Mouse (Mus musculus) heart, embryonic 12.5 days (tissue): ENCODE measurements at regions not wholly inside any gene's neighbourhood (a gene's known extent, or its start where the extent isn't known, plus 50 kb on each side); places are given as distances from the start of the nearest gene placed in this dataset.

ENCODE experiments used
- ATAC-seq: fragments of 200-750 bp; cut with Nextera tagmentation; 2 replicates; pipeline ENCODE4 v1.8.0; 2017; ENCODE audit warnings: moderate TSS enrichment, moderate library complexity; ENCODE audit not compliant: insufficient number of reproducible peaks, low FRiP score
- H3K27ac ChIP-seq: fragments of 300-500 bp; sonication (generic); 2 replicates; pipeline ENCODE4 v1.5.1; 2016; ENCODE audit warnings: mild to moderate bottlenecking, moderate library complexity; ENCODE audit not compliant: poor library complexity, severe bottlenecking
- H3K27me3 ChIP-seq: fragments of 300-500 bp; sonication (generic); replicated peaks from 2 replicates; pipeline ENCODE4 v1.6.1; 2016; ENCODE audit warnings: mild to moderate bottlenecking, moderate library complexity
- H3K36me3 ChIP-seq: fragments of 300-500 bp; sonication (generic); 2 replicates; pipeline ENCODE4 v1.6.1; 2016; ENCODE audit warnings: mild to moderate bottlenecking, moderate library complexity
- H3K4me1 ChIP-seq: fragments of 300-500 bp; sonication (generic); replicated peaks from 2 replicates; pipeline ENCODE4 v1.6.1; 2016; ENCODE audit warnings: mild to moderate bottlenecking
- H3K4me2 ChIP-seq: fragments of 300-500 bp; sonication (generic); 2 replicates; pipeline ENCODE4 v1.6.1; 2016; ENCODE audit warnings: mild to moderate bottlenecking, moderate library complexity
- H3K4me3 ChIP-seq: fragments of 300-500 bp; sonication (generic); 2 replicates; pipeline ENCODE4 v1.5.1; 2016; ENCODE audit warnings: mild to moderate bottlenecking
- H3K9ac ChIP-seq: fragments of 300-500 bp; sonication (generic); 2 replicates; pipeline ENCODE4 v1.6.1; 2016; ENCODE audit warnings: mild to moderate bottlenecking, moderate library complexity
- H3K9me3 ChIP-seq: fragments of 300-500 bp; sonication (generic); replicated peaks from 2 replicates; pipeline ENCODE4 v1.6.1; 2016; ENCODE audit warnings: mild to moderate bottlenecking, moderate library complexity
- WGBS: fragments of 180-500 bp; shearing (Covaris S2); methylation state at CpG from one replicate; pipeline ENCODE4 v1.1.7; 2016; 5-methylcytosine and 5-hydroxymethylcytosine counted together

GRCm38 (mm10) chr4:124063269-124064100 lies 145.7 kb upstream of the 4930535I16Rik start:
- Histone ChIP-seq H3K4me2 (no peak overlapping the region), H3K27ac (no peak overlapping the region), H3K9ac (no peak overlapping the region), H3K4me3 (no peak overlapping the region), H3K9me3 (no peaks in the 10 kb centered on the region), H3K27me3 (no peaks in the 10 kb centered on the region), H3K36me3 (no peaks in the 10 kb centered on the region), H3K4me1 (no peaks in the 10 kb centered on the region)
- 67% methylated on average over 4 of the region's 4 CpGs for WGBS
- no peak for ATAC-seq

DNA sequence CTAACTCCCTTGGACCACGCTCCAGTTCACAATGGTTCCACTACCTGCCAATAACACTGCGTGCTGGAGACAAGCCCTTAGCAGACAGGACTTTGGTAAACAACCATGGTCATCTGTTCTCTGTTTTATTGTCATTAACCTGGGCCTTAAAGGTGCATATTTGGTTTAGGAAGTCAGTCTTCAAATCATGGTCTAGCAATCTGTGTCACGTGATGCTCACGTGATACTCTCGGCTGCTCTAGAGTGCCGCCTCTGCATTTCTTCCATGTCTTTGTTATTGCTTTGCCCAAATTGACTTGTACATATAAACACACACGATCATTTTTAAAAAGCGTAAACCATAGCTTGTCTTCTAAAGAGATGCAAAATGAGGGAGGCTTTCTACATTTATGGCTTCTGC lies 139.8 kb upstream of the 4930535I16Rik start:
- Histone ChIP-seq H3K9ac (no peak overlapping the region), H3K9me3 (no peaks in the 10 kb centered on the region), H3K4me1 (no peaks in the 10 kb centered on the region), H3K36me3 (no peaks in the 10 kb centered on the region), H3K27me3 (no peaks in the 10 kb centered on the region), H3K27ac (no peak overlapping the region), H3K4me3 (no peak overlapping the region), H3K4me2 (no peak overlapping the region)
- 92% methylated on average over 8 of the region's 8 CpGs for WGBS
- ATAC-seq = no peak

- Histone ChIP-seq H3K4me2 (no peak overlapping the region), H3K27me3 (no peaks in the 10 kb centered on the region), H3K4me3 (no peak overlapping the region), H3K9ac (no peak overlapping the region), H3K27ac (no peak overlapping the region), H3K4me1 (no peaks in the 10 kb centered on the region), H3K9me3 (no peaks in the 10 kb centered on the region), H3K36me3 (no peaks in the 10 kb centered on the region)
- no peak for ATAC-seq
- WGBS = 77% methylated on average over 1 of the region's 1 CpGs
These were observed 136.5 kb upstream of the 4930535I16Rik start for GRCm38 (mm10) chr4:124054240-124054760.

DNA sequence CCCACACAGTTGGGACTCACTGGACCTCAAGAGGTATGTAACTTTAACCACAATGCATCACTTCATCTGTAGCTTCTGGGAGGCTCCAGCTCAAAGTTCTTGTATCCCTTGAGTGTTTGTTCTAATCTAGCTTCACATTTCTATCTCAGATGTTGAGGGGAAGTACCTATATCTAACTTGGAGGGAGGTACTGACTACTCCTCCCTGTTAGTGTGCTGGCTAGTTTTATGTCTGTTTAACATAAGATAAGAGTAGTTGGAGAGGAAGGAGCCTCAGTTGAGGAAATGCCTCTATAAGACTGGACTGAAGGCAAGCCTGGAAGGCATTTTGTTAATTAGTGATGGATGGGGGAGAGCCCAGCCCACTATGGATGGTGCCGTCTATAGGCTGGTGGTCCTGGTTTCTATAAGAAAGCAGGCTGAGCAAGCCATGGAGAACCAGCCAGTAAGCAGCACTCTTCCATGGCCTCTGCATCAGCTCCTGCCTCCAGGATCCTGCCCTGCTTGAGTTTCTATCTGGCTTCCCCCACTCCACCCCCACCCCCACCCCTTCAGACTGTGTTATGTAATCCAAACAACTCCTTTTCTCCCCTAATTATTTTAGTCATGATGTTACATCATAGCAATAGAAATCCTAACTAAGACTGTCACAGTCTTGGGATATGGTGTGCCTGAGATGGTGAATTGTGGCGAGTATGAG lies 135.7 kb upstream of the 4930535I16Rik start:
- Histone ChIP-seq H3K4me3 (no peak overlapping the region), H3K4me1 (no peaks in the 10 kb centered on the region), H3K27ac (no peak overlapping the region), H3K9ac (no peak overlapping the region), H3K27me3 (no peaks in the 10 kb centered on the region), H3K4me2 (no peak overlapping the region), H3K9me3 (no peaks in the 10 kb centered on the region), H3K36me3 (no peaks in the 10 kb centered on the region)
- no peak for ATAC-seq
- 79% methylated on average over 2 of the region's 2 CpGs for WGBS

DNA sequence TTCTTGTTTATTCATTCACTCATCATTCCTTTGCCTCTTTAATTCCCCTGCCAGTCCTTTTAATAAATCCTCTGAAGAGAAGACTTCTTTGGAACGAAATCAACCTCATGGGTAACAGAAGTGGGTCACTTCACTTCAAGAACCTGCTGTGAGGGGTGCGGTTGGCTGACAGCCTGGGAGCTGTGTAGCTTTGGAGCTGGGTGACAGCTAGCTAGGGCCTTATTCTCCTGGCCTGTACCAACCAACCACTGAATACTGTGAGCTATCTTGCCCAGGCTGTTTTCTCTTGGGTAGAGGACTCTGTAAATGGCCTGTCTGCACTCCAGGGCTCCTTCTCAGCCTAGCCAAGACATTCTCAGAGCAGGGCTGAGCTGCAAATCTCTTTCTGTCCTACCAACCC lies 134.6 kb upstream of the 4930535I16Rik start:
- WGBS = 66% methylated on average over 2 of the region's 2 CpGs
- Histone ChIP-seq H3K27ac (no peak overlapping the region), H3K4me1 (no peaks in the 10 kb centered on the region), H3K4me3 (no peak overlapping the region), H3K4me2 (no peak overlapping the region), H3K9me3 (no peaks in the 10 kb centered on the region), H3K36me3 (no peaks in the 10 kb centered on the region), H3K27me3 (no peaks in the 10 kb centered on the region), H3K9ac (no peak overlapping the region)
- ATAC-seq = no peak

DNA sequence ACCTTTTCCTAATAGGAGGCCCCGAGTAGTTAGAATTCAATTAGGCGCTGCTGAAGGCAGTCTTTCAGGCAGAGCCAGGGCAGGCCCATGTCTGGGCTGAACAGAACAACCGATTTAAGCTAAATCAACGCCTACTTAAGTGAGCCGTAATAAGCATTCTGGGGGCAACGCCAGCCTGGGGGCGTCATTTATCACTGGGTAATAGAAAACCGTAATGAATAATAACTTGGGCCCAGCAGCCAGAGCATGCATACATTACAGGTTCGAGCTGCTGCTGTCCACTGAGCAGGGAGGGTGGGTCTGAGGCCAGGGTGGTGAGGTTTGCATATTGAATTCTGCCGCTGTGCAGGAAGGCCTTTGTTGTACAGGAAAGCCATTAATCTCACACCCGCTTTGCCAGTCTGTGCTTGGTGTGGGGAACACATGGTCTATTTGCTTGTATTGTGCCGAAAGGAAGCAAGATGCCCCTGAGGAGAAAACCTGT lies 130.6 kb upstream of the 4930535I16Rik start:
- H3K9me3 ChIP-seq = no peaks in the 10 kb centered on the region
- H3K27me3 ChIP-seq = no peaks in the 10 kb centered on the region
- no peak for ATAC-seq
- H3K4me2 ChIP-seq = no peak overlapping the region
- no peak overlapping the region for H3K4me3 ChIP-seq
- no peaks in the 10 kb centered on the region for H3K4me1 ChIP-seq
- no peaks in the 10 kb centered on the region for H3K36me3 ChIP-seq
- H3K27ac ChIP-seq = no peak overlapping the region
- no peak overlapping the region for H3K9ac ChIP-seq
- 73% methylated on average over 12 of the region's 12 CpGs for WGBS

GRCm38 (mm10) chr4:124047898-124048297 lies 130.1 kb upstream of the 4930535I16Rik start:
- no peaks in the 10 kb centered on the region for H3K27me3 ChIP-seq
- no peak overlapping the region for H3K27ac ChIP-seq
- 76% methylated on average over 3 of the region's 3 CpGs for WGBS
- no peak overlapping the region for H3K4me2 ChIP-seq
- H3K36me3 ChIP-seq = no peaks in the 10 kb centered on the region
- ATAC-seq = no peak
- H3K9ac ChIP-seq = no peak overlapping the region
- no peaks in the 10 kb centered on the region for H3K4me1 ChIP-seq
- H3K4me3 ChIP-seq = no peak overlapping the region
- no peaks in the 10 kb centered on the region for H3K9me3 ChIP-seq

DNA sequence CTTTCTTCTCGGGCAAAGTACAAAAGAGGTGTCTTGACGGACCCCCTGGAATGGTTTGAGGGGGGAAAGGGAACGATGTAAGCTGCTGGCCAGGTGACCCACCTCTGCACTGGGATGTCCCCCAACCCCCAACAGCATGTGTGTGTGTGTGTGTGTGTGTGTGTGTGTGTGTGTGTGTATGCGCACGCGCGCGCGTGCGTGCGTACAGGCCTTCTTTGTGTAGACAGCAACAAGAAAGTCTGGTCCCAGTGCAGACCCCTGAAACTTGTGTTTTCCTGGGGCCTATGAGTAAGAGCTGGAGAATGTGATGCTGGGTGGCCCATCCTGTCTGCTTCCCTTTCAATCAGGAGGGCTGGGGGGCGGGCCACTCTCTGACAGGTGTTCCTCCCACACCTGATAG lies 118.7 kb upstream of the 4930535I16Rik start:
- no peak for ATAC-seq
- WGBS = 63% methylated on average over 12 of the region's 12 CpGs
- Histone ChIP-seq H3K36me3 (no peaks in the 10 kb centered on the region), H3K4me1 (peaks cover 10% of the 10 kb centered on the region), H3K4me3 (no peak overlapping the region), H3K9ac (no peak overlapping the region), H3K4me2 (no peak overlapping the region), H3K9me3 (no peaks in the 10 kb centered on the region), H3K27me3 (peaks cover 23% of the 10 kb centered on the region; the same call in 1 of the 2 replicates), H3K27ac (no peak overlapping the region)

- no peaks in the 10 kb centered on the region for H3K9me3 ChIP-seq
- H3K4me3 ChIP-seq = no peak overlapping the region
- peaks cover 10% of the 10 kb centered on the region for H3K4me1 ChIP-seq
- H3K9ac ChIP-seq = no peak overlapping the region
- H3K27me3 ChIP-seq = peaks cover 31% of the 10 kb centered on the region; the same call in 1 of the 2 replicates
- H3K4me2 ChIP-seq = peak overlapping the region; percentile 26
- WGBS = 13% methylated on average over 10 of the region's 10 CpGs
- no peak for ATAC-seq
- no peaks in the 10 kb centered on the region for H3K36me3 ChIP-seq
- no peak overlapping the region for H3K27ac ChIP-seq
These were observed 117.8 kb upstream of the 4930535I16Rik start for GRCm38 (mm10) chr4:124035657-124036061.

- H3K4me3 ChIP-seq = no peak overlapping the region
- H3K4me1 ChIP-seq = peaks cover 10% of the 10 kb centered on the region
- H3K27me3 ChIP-seq = peaks cover 29% of the 10 kb centered on the region; the same call in 1 of the 2 replicates
- no peak overlapping the region for H3K9ac ChIP-seq
- H3K4me2 ChIP-seq = peak overlapping the region; percentile 26
- no peak for ATAC-seq
- H3K9me3 ChIP-seq = no peaks in the 10 kb centered on the region
- no peaks in the 10 kb centered on the region for H3K36me3 ChIP-seq
- H3K27ac ChIP-seq = no peak overlapping the region
- 18% methylated on average over 7 of the region's 7 CpGs for WGBS
These were observed 117.4 kb upstream of the 4930535I16Rik start for GRCm38 (mm10) chr4:124035192-124035591.

- no peaks in the 10 kb centered on the region for H3K36me3 ChIP-seq
- no peaks in the 10 kb centered on the region for H3K4me1 ChIP-seq
- no peak overlapping the region for H3K9ac ChIP-seq
- H3K4me3 ChIP-seq = no peak overlapping the region
- H3K4me2 ChIP-seq = no peak overlapping the region
- no peaks in the 10 kb centered on the region for H3K9me3 ChIP-seq
- H3K27ac ChIP-seq = no peak overlapping the region
- peaks cover 16% of the 10 kb centered on the region for H3K27me3 ChIP-seq
- ATAC-seq = no peak
- 87% methylated on average over 12 of the region's 12 CpGs for WGBS
These were observed 110.2 kb upstream of the 4930535I16Rik start for GRCm38 (mm10) chr4:124028061-124028460.
